Mouse (Mus musculus): ENCODE measurements at regions not wholly inside any gene's neighbourhood (a gene's known extent, or its start where the extent isn't known, plus 50 kb on each side); places are given as distances from the start of the nearest gene placed in this dataset.

- TF ChIP-seq CTCF (IDR thresholded peaks at IDR 0.05; ENCODE audit: insufficient read depth, low read length) (no peak), POLR2A (IDR thresholded peaks at IDR 0.05; ENCODE audit: borderline replicate concordance, extremely low read depth, low read depth, low read length) (no peak)
Observed at GRCm38 (mm10) chr10:117429459-117430183, 49.8 kb upstream of the Cpsf6 start.
